Mouse (Mus musculus): Measurements from ENCODE around the gene Rtp3.

- TF ChIP-seq CTCF (IDR thresholded peaks at IDR 0.05; ENCODE audit: low read depth, low read length): no peak
- TF ChIP-seq POLR2A (IDR thresholded peaks at IDR 0.05; ENCODE audit: extremely low read depth, insufficient read depth, low read length): no peak
Measured at GRCm38 (mm10) chr9:110946548-110947044, 43.8 kb downstream of the Rtp3 start.

Data from liver, adult 2 months (tissue).